Mouse (Mus musculus) adipocyte (in vitro differentiated cells): Measurements from ENCODE around the gene Psmc6.
A peak's percentile ranks its signal among the peaks of the same experiment; 100 is the strongest.

ENCODE experiments used
- DNase-seq: peaks from one replicate; pipeline ENCODE4 v3.0.0-alpha.2; 2016; ENCODE audit warnings: low spot score

Psmc6 gene

GRCm38 (mm10) chr14:45350931-45351859 lies 21.6 kb downstream of the Psmc6 start, which contains the start of gene Styx:
Gene Styx (plus strand): TSS chr14:45351093.
- peak; percentile 83 for DNase-seq

GRCm38 (mm10) chr14:45364211-45365195 lies 34.9 kb downstream of the Psmc6 start:
- peak; percentile 85 for DNase-seq

GRCm38 (mm10) chr14:45365196-45365587 lies 35.6 kb downstream of the Psmc6 start:
- DNase-seq = no peak

- DNase-seq = peak; percentile 44
Observed at GRCm38 (mm10) chr14:45378771-45379170, 49.2 kb downstream of the Psmc6 start.

- no peak for DNase-seq
Observed at GRCm38 (mm10) chr14:45380756-45381155, 51.2 kb downstream of the Psmc6 start.

GRCm38 (mm10) chr14:45382912-45383311 lies 53.3 kb downstream of the Psmc6 start:
- no peak for DNase-seq

GRCm38 (mm10) chr14:45385596-45385995 lies 56.0 kb downstream of the Psmc6 start:
- no peak for DNase-seq

- no peak for DNase-seq
Observed at GRCm38 (mm10) chr14:45387480-45387879, 57.9 kb downstream of the Psmc6 start.

GRCm38 (mm10) chr14:45388345-45389181 lies 59.0 kb downstream of the Psmc6 start:
- peak; percentile 76 for DNase-seq

- DNase-seq = no peak
Observed at GRCm38 (mm10) chr14:45389194-45389593, 59.6 kb downstream of the Psmc6 start.
